ENCODE assay signal across 27 mouse cellular contexts in genomic region chr13:29831126-29831525, GRCm38 (mm10). TPM values are rescaled to one million over a fixed set of nuclear protein-coding genes. Genes with fewer than 3 reads are reported as not detected.
A peak's percentile ranks its signal among the peaks of the same experiment; 100 is the strongest.
DNase-seq lines count a peak whose midpoint lies in the region; TF ChIP-seq lines count a peak whose summit lies in the region.
"Had no signal": no experiment of that assay in that cellular context is flagged by ENCODE, and none has a peak within 500 bp of the region (broad histone marks: within the 10 kb centered on the region; RNA-seq: fewer than 3 reads in every experiment).

No protein-coding gene starts in this region.

- H3K27ac ChIP-seq in left cerebral cortex, adult 2 months, result no peak overlapping the region
- H3K27ac ChIP-seq: embryonic facial prominence, embryonic 10.5 days; embryonic facial prominence, embryonic 13.5 days; forebrain, embryonic 12.5 days; heart, embryonic 15.5 days; hindbrain, embryonic 14.5 days; hindbrain, postnatal 0 days had no signal

- TF ChIP-seq CTCF in left cerebral cortex, adult 2 months (IDR thresholded peaks at IDR 0.05), result no peak

- H3K4me3 ChIP-seq in left cerebral cortex, adult 2 months, result no peak overlapping the region
- H3K4me3 ChIP-seq: embryonic facial prominence, embryonic 10.5 days; embryonic facial prominence, embryonic 13.5 days; forebrain, embryonic 12.5 days; heart, embryonic 12.5 days; heart, embryonic 15.5 days had no signal

- DNase-seq in 3134 (ENCODE audit: extremely low read depth, insufficient read length, low spot score), result peak; percentile 71
- peak; percentile 93 for DNase-seq in 3T3-L1 (ENCODE audit: low read depth, low spot score)
- peak; percentile 88 for DNase-seq in NIH3T3 (ENCODE audit: low read depth)
- DNase-seq in fibroblast of lung, adult 2 months (ENCODE audit: low read depth), result peak; percentile 94
- DNase-seq in left cerebral cortex, adult 2 months (ENCODE audit: extremely low spot score in 1 of 2, low spot score in 2 of 2), result no peak
- DNase-seq in layer of hippocampus, postnatal 10 days (ENCODE audit: low spot score in 2 of 2), result no peak
- no peak for DNase-seq in c-Kit-positive CD71-positive TER-119-positive erythroid progenitor cells, embryonic 14.5 days (ENCODE audit: low spot score)
- DNase-seq: adrenal gland, adult 2 months; adrenal gland, postnatal 14 days; B cell, adult 2 months; cerebellum, adult 11-12 months; cerebellum, adult 8-10 months; cerebellum, postnatal 10 days; cerebellum, postnatal 36 days; embryo, embryonic 11 days; gastrocnemius, postnatal 10 days; heart, adult 18-20 months; heart, postnatal 10 days; heart, postnatal 4 days; kidney, adult 18-20 months had no signal

- intact Hi-C loops in left cerebral cortex, adult 2 months (cut with DNase I), result loop anchor here (10.0 kb wide), 2 partner anchors 1076 to 1886 kb away; no protein-coding TSS in a partner anchor

RNA-seq across cellular contexts. Expression of gene Cdkal1, which starts 24.3 kb away (rescaled TPM):
- 10 to 100 TPM; 23.2 to 23.8 TPM for total RNA-seq in left cerebral cortex, adult 2 months (2021)
- total RNA-seq in layer of hippocampus, postnatal 10 days (2021), result 10 to 100 TPM; 17.4 to 17.5 TPM

Comparison
In these comparisons a context has a peak if more than half of its experiments do, and no peak if none do; other contexts are left out.
1. DNase-seq: peak in 3134 (single experiment), 3T3-L1 (single experiment), NIH3T3 (single experiment) and fibroblast of lung, adult 2 months (single experiment); none in left cerebral cortex, adult 2 months (0 of 2), layer of hippocampus, postnatal 10 days (0 of 2) and c-Kit-positive CD71-positive TER-119-positive erythroid progenitor cells, embryonic 14.5 days (single experiment).